Mouse (Mus musculus): ENCODE results near the gene Dtx2.

Gene Dtx2

GRCm38 (mm10) chr5:135975893-135976668 is 18.5 kb upstream of the Dtx2 start:
- no peak for DNase-seq (ENCODE audit: low spot score)

GRCm38 (mm10) chr5:135979381-135979780 is 15.2 kb upstream of the Dtx2 start:
- no peak for DNase-seq (ENCODE audit: low spot score)

- no peak for DNase-seq (ENCODE audit: low spot score)
Observed at GRCm38 (mm10) chr5:135979904-135980303, 14.7 kb upstream of the Dtx2 start, which contains the start of gene Zp3. TSS of gene Zp3 (plus strand) at chr5:135980099.

GRCm38 (mm10) chr5:135982398-135982797 is 12.2 kb upstream of the Dtx2 start:
- no peak for DNase-seq (ENCODE audit: low spot score)

- no peak for DNase-seq (ENCODE audit: low spot score)
Observed at GRCm38 (mm10) chr5:135984546-135985044, 10.0 kb upstream of the Dtx2 start.

GRCm38 (mm10) chr5:135987248-135987647 is 7.4 kb upstream of the Dtx2 start:
- DNase-seq (ENCODE audit: low spot score), result no peak

- DNase-seq (ENCODE audit: low spot score), result no peak
Observed at GRCm38 (mm10) chr5:135990601-135991000, 4.0 kb upstream of the Dtx2 start.

- DNase-seq (ENCODE audit: low spot score), result no peak
Observed at GRCm38 (mm10) chr5:135993381-135993965, 1.1 kb upstream of the Dtx2 start.

- DNase-seq (ENCODE audit: low spot score), result no peak
Observed at GRCm38 (mm10) chr5:135994335-135994724, 270 bp upstream of the Dtx2 start.

- DNase-seq (ENCODE audit: low spot score), result no peak
Observed at GRCm38 (mm10) chr5:135996162-135996561, 1.6 kb downstream of the Dtx2 start.

- no peak for DNase-seq (ENCODE audit: low spot score)
Observed at GRCm38 (mm10) chr5:136001222-136001621, 6.6 kb downstream of the Dtx2 start.

- no peak for DNase-seq (ENCODE audit: low spot score)
Observed at GRCm38 (mm10) chr5:136002325-136002724, 7.7 kb downstream of the Dtx2 start.

- no peak for DNase-seq (ENCODE audit: low spot score)
Observed at GRCm38 (mm10) chr5:136002751-136003151, 8.2 kb downstream of the Dtx2 start.

GRCm38 (mm10) chr5:136004537-136004936 is 9.9 kb downstream of the Dtx2 start:
- no peak for DNase-seq (ENCODE audit: low spot score)

GRCm38 (mm10) chr5:136007745-136008144 is 13.1 kb downstream of the Dtx2 start:
- DNase-seq (ENCODE audit: low spot score), result no peak

- no peak for DNase-seq (ENCODE audit: low spot score)
Observed at GRCm38 (mm10) chr5:136014877-136015276, 20.3 kb downstream of the Dtx2 start.

- no peak for DNase-seq (ENCODE audit: low spot score)
Observed at GRCm38 (mm10) chr5:136015586-136015985, 21.0 kb downstream of the Dtx2 start.

- DNase-seq (ENCODE audit: low spot score), result no peak
Observed at GRCm38 (mm10) chr5:136016014-136016876, 21.6 kb downstream of the Dtx2 start.

- DNase-seq (ENCODE audit: low spot score), result no peak
Observed at GRCm38 (mm10) chr5:136017262-136017661, 22.7 kb downstream of the Dtx2 start.

- DNase-seq (ENCODE audit: low spot score), result no peak
Observed at GRCm38 (mm10) chr5:136018726-136019125, 24.1 kb downstream of the Dtx2 start.

- no peak for DNase-seq (ENCODE audit: low spot score)
Observed at GRCm38 (mm10) chr5:136019907-136020306, 25.3 kb downstream of the Dtx2 start.

- no peak for DNase-seq (ENCODE audit: low spot score)
Observed at GRCm38 (mm10) chr5:136025712-136026111, 31.1 kb downstream of the Dtx2 start.

GRCm38 (mm10) chr5:136026859-136027258 is 32.3 kb downstream of the Dtx2 start:
- no peak for DNase-seq (ENCODE audit: low spot score)
